Mouse (Mus musculus) neural tube, embryonic 15.5 days (tissue): ENCODE measurements around the gene Kif3b. TPM values are rescaled to one million over a fixed set of nuclear protein-coding genes. Genes with fewer than 3 reads are reported as not detected.

Experiments
- ATAC-seq: fragments of 200-750 bp; cut with Nextera tagmentation; 2 replicates; pipeline ENCODE4 v1.8.0; 2017; ENCODE audit warnings: mild to moderate bottlenecking, moderate TSS enrichment, moderate library complexity; ENCODE audit not compliant: low FRiP score
- H3K27ac ChIP-seq: fragments of 300-500 bp; sonication (generic); replicated peaks from 2 replicates; pipeline ENCODE4 v1.5.1; 2015; ENCODE audit warnings: mild to moderate bottlenecking, inconsistent platforms
- H3K27me3 ChIP-seq: fragments of 300-500 bp; sonication (generic); replicated peaks from 2 replicates; pipeline ENCODE4 v1.6.1; 2015; ENCODE audit warnings: inconsistent platforms
- H3K36me3 ChIP-seq: fragments of 300-500 bp; sonication (generic); 2 replicates; pipeline ENCODE4 v1.6.1; 2015; ENCODE audit warnings: inconsistent platforms
- H3K4me1 ChIP-seq: fragments of 300-500 bp; sonication (generic); 2 replicates; pipeline ENCODE4 v1.6.1; 2015; ENCODE audit warnings: inconsistent platforms
- H3K4me2 ChIP-seq: fragments of 300-500 bp; sonication (generic); 2 replicates; pipeline ENCODE4 v1.6.1; 2015; ENCODE audit warnings: inconsistent platforms, mild to moderate bottlenecking, moderate library complexity
- H3K4me3 ChIP-seq: fragments of 300-500 bp; sonication (generic); replicated peaks from 2 replicates; pipeline ENCODE4 v1.5.1; 2015; ENCODE audit warnings: mild to moderate bottlenecking, inconsistent platforms
- H3K9ac ChIP-seq: fragments of 300-500 bp; sonication (generic); replicated peaks from 2 replicates; pipeline ENCODE4 v1.6.1; 2015; ENCODE audit warnings: mild to moderate bottlenecking, inconsistent platforms
- H3K9me3 ChIP-seq: fragments of 300-500 bp; sonication (generic); replicated peaks from 2 replicates; pipeline ENCODE4 v1.6.1; 2016; ENCODE audit warnings: inconsistent platforms
- WGBS: fragments of 180-500 bp; shearing (Covaris S2); methylation state at CpG from one replicate; pipeline ENCODE4 v1.1.7; 2015; ENCODE audit warnings: mixed read lengths; 5-methylcytosine and 5-hydroxymethylcytosine counted together
- polyA plus RNA-seq: library from polyadenylated mRNA; unstranded; fragments of >200 nt; fragmentation: Nextera tagmentation; extraction: Ambion mirVana; gene quantifications from 2 replicates; pipeline ENCODE4 v1.2.1, GENCODE M21; 2015

The Kif3b gene
- polyA plus RNA-seq, 1 experiment from 2014 or later: 21.9 TPM

GRCm38 (mm10) chr2:153301123-153301522, 9.9 kb downstream of the Kif3b start:
- no peak overlapping the region for H3K4me2 ChIP-seq
- H3K4me3 ChIP-seq: no peak overlapping the region
- no peaks in the 10 kb centered on the region for H3K36me3 ChIP-seq
- H3K27me3 ChIP-seq: no peaks in the 10 kb centered on the region
- ATAC-seq: no peak
- H3K9me3 ChIP-seq: no peaks in the 10 kb centered on the region
- H3K4me1 ChIP-seq: peaks cover 15% of the 10 kb centered on the region
- H3K27ac ChIP-seq: no peak overlapping the region
- 97% methylated on average over 5 of the region's 5 CpGs for WGBS
- no peak overlapping the region for H3K9ac ChIP-seq

GRCm38 (mm10) chr2:153305240-153305639, 14.0 kb downstream of the Kif3b start:
- no peaks in the 10 kb centered on the region for H3K36me3 ChIP-seq
- peaks cover 16% of the 10 kb centered on the region for H3K4me1 ChIP-seq
- H3K9me3 ChIP-seq: no peaks in the 10 kb centered on the region
- H3K27ac ChIP-seq: peak overlapping the region; percentile 39; the same call in 1 of the 2 replicates
- no peak overlapping the region for H3K9ac ChIP-seq
- no peak overlapping the region for H3K4me2 ChIP-seq
- no peaks in the 10 kb centered on the region for H3K27me3 ChIP-seq
- ATAC-seq: no peak
- 61% methylated on average over 6 of the region's 6 CpGs for WGBS
- H3K4me3 ChIP-seq: no peak overlapping the region

GRCm38 (mm10) chr2:153308586-153308985, 17.4 kb downstream of the Kif3b start:
- no peak overlapping the region for H3K27ac ChIP-seq
- no peaks in the 10 kb centered on the region for H3K27me3 ChIP-seq
- no peak overlapping the region for H3K4me2 ChIP-seq
- no peak overlapping the region for H3K9ac ChIP-seq
- H3K9me3 ChIP-seq: no peaks in the 10 kb centered on the region
- no peak overlapping the region for H3K4me3 ChIP-seq
- peaks cover 16% of the 10 kb centered on the region for H3K4me1 ChIP-seq
- WGBS: 71% methylated on average over 7 of the region's 7 CpGs
- no peak for ATAC-seq
- 0 out of 2 replicates have a peak, but pooled peaks cover 7% of the 10 kb centered on the region for H3K36me3 ChIP-seq

- Histone ChIP-seq H3K9ac (no peak overlapping the region), H3K36me3 (0 out of 2 replicates have a peak, but pooled peaks cover 7% of the 10 kb centered on the region), H3K4me2 (no peak overlapping the region), H3K4me3 (no peak overlapping the region), H3K9me3 (no peaks in the 10 kb centered on the region), H3K27me3 (no peaks in the 10 kb centered on the region), H3K4me1 (peaks cover 16% of the 10 kb centered on the region), H3K27ac (no peak overlapping the region)
- WGBS: 81% methylated on average over 8 of the region's 8 CpGs
- ATAC-seq: no peak
Measured at GRCm38 (mm10) chr2:153309106-153309505, 17.9 kb downstream of the Kif3b start.

GRCm38 (mm10) chr2:153310228-153310627, 19.0 kb downstream of the Kif3b start:
- WGBS: 76% methylated on average over 6 of the region's 6 CpGs
- no peak overlapping the region for H3K4me3 ChIP-seq
- H3K27me3 ChIP-seq: no peaks in the 10 kb centered on the region
- ATAC-seq: no peak
- 0 out of 2 replicates have a peak, but pooled peaks cover 7% of the 10 kb centered on the region for H3K36me3 ChIP-seq
- H3K4me1 ChIP-seq: peaks cover 10% of the 10 kb centered on the region
- H3K27ac ChIP-seq: no peak overlapping the region
- H3K4me2 ChIP-seq: no peak overlapping the region
- no peak overlapping the region for H3K9ac ChIP-seq
- H3K9me3 ChIP-seq: no peaks in the 10 kb centered on the region

GRCm38 (mm10) chr2:153312884-153313283, 21.7 kb downstream of the Kif3b start:
- no peak overlapping the region for H3K4me3 ChIP-seq
- no peak for ATAC-seq
- H3K9ac ChIP-seq: no peak overlapping the region
- peaks cover 25% of the 10 kb centered on the region for H3K36me3 ChIP-seq
- no peak overlapping the region for H3K4me2 ChIP-seq
- H3K9me3 ChIP-seq: no peaks in the 10 kb centered on the region
- 93% methylated on average over 9 of the region's 9 CpGs for WGBS
- H3K4me1 ChIP-seq: peaks cover 8% of the 10 kb centered on the region
- no peak overlapping the region for H3K27ac ChIP-seq
- no peaks in the 10 kb centered on the region for H3K27me3 ChIP-seq

GRCm38 (mm10) chr2:153318408-153318807, 27.2 kb downstream of the Kif3b start:
- 98% methylated on average over 4 of the region's 4 CpGs for WGBS
- H3K27me3 ChIP-seq: no peaks in the 10 kb centered on the region
- peaks cover 58% of the 10 kb centered on the region for H3K36me3 ChIP-seq
- no peak overlapping the region for H3K4me2 ChIP-seq
- H3K27ac ChIP-seq: no peak overlapping the region
- no peaks in the 10 kb centered on the region for H3K9me3 ChIP-seq
- H3K4me1 ChIP-seq: no peaks in the 10 kb centered on the region
- no peak for ATAC-seq
- no peak overlapping the region for H3K4me3 ChIP-seq
- H3K9ac ChIP-seq: no peak overlapping the region

- Histone ChIP-seq H3K4me1 (no peaks in the 10 kb centered on the region), H3K4me2 (no peak overlapping the region), H3K27me3 (no peaks in the 10 kb centered on the region), H3K4me3 (no peak overlapping the region), H3K9me3 (no peaks in the 10 kb centered on the region), H3K9ac (no peak overlapping the region), H3K27ac (0 out of 2 replicates have a peak overlapping the region, but pooled peaks have one; percentile 42), H3K36me3 (peaks cover 65% of the 10 kb centered on the region)
- no peak for ATAC-seq
- WGBS: 83% methylated on average over 8 of the region's 8 CpGs
Measured at GRCm38 (mm10) chr2:153319036-153319643, 27.9 kb downstream of the Kif3b start.

GRCm38 (mm10) chr2:153325706-153326376, 34.6 kb downstream of the Kif3b start:
- Histone ChIP-seq H3K4me3 (no peak overlapping the region), H3K4me2 (no peak overlapping the region), H3K27me3 (no peaks in the 10 kb centered on the region), H3K9me3 (no peaks in the 10 kb centered on the region), H3K4me1 (no peaks in the 10 kb centered on the region), H3K36me3 (peaks cover 78% of the 10 kb centered on the region), H3K27ac (no peak overlapping the region), H3K9ac (no peak overlapping the region)
- WGBS: 86% methylated on average over 9 of the region's 9 CpGs
- ATAC-seq: no peak

- H3K36me3 ChIP-seq: peaks cover 51% of the 10 kb centered on the region
- no peaks in the 10 kb centered on the region for H3K4me1 ChIP-seq
- H3K9ac ChIP-seq: no peak overlapping the region
- no peak overlapping the region for H3K4me3 ChIP-seq
- H3K27me3 ChIP-seq: no peaks in the 10 kb centered on the region
- H3K27ac ChIP-seq: no peak overlapping the region
- ATAC-seq: no peak
- no peak overlapping the region for H3K4me2 ChIP-seq
- no peaks in the 10 kb centered on the region for H3K9me3 ChIP-seq
- 94% methylated on average over 5 of the region's 5 CpGs for WGBS
Measured at GRCm38 (mm10) chr2:153332271-153332670, 41.1 kb downstream of the Kif3b start.

- H3K4me1 ChIP-seq: no peaks in the 10 kb centered on the region
- H3K9me3 ChIP-seq: no peaks in the 10 kb centered on the region
- H3K27me3 ChIP-seq: no peaks in the 10 kb centered on the region
- peaks cover 50% of the 10 kb centered on the region for H3K36me3 ChIP-seq
- no peak overlapping the region for H3K4me3 ChIP-seq
- no peak overlapping the region for H3K4me2 ChIP-seq
- ATAC-seq: no peak
- H3K27ac ChIP-seq: no peak overlapping the region
- H3K9ac ChIP-seq: no peak overlapping the region
- 98% methylated on average over 3 of the region's 3 CpGs for WGBS
Measured at GRCm38 (mm10) chr2:153332981-153333380, 41.8 kb downstream of the Kif3b start.

- H3K27ac ChIP-seq: no peak overlapping the region
- no peak overlapping the region for H3K4me3 ChIP-seq
- no peak overlapping the region for H3K4me2 ChIP-seq
- no peak for ATAC-seq
- WGBS: 82% methylated on average over 6 of the region's 6 CpGs
- H3K4me1 ChIP-seq: no peaks in the 10 kb centered on the region
- H3K36me3 ChIP-seq: peaks cover 43% of the 10 kb centered on the region
- no peaks in the 10 kb centered on the region for H3K27me3 ChIP-seq
- no peaks in the 10 kb centered on the region for H3K9me3 ChIP-seq
- H3K9ac ChIP-seq: 0 out of 2 replicates have a peak overlapping the region, but pooled peaks have one; percentile 1
Measured at GRCm38 (mm10) chr2:153333822-153334232, 42.6 kb downstream of the Kif3b start.
